Mouse (Mus musculus): ENCODE data around the gene Tmem138. TPM values are rescaled to one million over a fixed set of nuclear protein-coding genes. Genes with fewer than 3 reads are reported as not detected.
"Not testable (repeated sequence)": the region's sequence is repeated elsewhere in the genome, so short reads cannot be mapped to it uniquely, and the experiment has no call there.

Gene Tmem138
- total RNA-seq, 1 experiment from 2014 or later = 0.48 TPM

GRCm38 (mm10) chr19:10581984-10582383 lies 4.8 kb upstream of the Tmem138 start:
- no peak for ATAC-seq (replicated peaks; ENCODE audit: insufficient number of reproducible peaks, low FRiP score, low TSS enrichment, poor library complexity, severe bottlenecking)

- ATAC-seq (replicated peaks; ENCODE audit: insufficient number of reproducible peaks, low FRiP score, low TSS enrichment, poor library complexity, severe bottlenecking) = no peak
Measured at GRCm38 (mm10) chr19:10580761-10581160, 3.6 kb upstream of the Tmem138 start.

GRCm38 (mm10) chr19:10580102-10580501 lies 2.9 kb upstream of the Tmem138 start:
- ATAC-seq (replicated peaks; ENCODE audit: insufficient number of reproducible peaks, low FRiP score, low TSS enrichment, poor library complexity, severe bottlenecking) = no peak

GRCm38 (mm10) chr19:10569627-10570026 lies 7.5 kb downstream of the Tmem138 start:
- ATAC-seq (replicated peaks; ENCODE audit: insufficient number of reproducible peaks, low FRiP score, low TSS enrichment, poor library complexity, severe bottlenecking) = no peak

DNA sequence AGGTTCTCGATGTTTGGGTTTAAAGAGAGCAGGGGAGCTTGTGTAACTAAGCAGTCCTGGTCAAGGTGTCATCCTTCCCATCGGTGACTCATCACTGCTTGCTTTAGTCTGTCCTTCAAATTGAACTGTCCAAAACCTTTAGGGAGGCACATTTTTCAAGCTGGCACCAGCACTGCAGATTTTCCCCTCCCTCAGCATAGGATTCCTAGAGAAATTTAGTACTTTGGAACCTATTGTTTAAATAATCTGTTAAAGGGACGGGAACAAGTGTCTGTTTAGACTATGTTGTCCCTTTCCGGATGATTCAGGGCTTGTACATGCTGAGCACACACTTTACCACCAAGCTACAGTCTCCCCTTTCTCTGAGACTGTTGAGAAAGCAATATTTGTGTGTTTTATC lies 11.9 kb downstream of the Tmem138 start:
- ATAC-seq (replicated peaks; ENCODE audit: insufficient number of reproducible peaks, low FRiP score, low TSS enrichment, poor library complexity, severe bottlenecking) = no peak

DNA sequence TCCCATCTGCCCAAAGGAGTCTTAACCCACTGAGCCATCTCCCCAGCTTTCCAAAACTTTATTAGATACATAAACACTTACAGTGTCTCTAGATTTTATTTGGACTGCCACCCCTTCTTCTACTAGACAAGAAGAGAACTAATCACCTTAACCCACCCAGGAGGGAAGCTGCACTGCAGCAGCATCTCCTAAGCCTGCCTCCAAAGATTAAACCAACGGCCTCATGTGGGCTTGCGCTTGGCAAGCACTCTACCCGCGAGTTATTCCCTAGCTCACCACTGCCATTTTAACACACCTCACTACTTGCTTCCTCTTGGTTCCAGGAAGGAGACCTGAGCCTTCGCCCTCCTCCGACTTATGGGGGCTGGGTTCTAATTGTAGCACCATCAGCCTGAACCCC lies 12.9 kb downstream of the Tmem138 start:
- ATAC-seq (replicated peaks; ENCODE audit: insufficient number of reproducible peaks, low FRiP score, low TSS enrichment, poor library complexity, severe bottlenecking) = no peak

- ATAC-seq (replicated peaks; ENCODE audit: insufficient number of reproducible peaks, low FRiP score, low TSS enrichment, poor library complexity, severe bottlenecking) = no peak
Measured at GRCm38 (mm10) chr19:10562351-10562750, 14.8 kb downstream of the Tmem138 start.

DNA sequence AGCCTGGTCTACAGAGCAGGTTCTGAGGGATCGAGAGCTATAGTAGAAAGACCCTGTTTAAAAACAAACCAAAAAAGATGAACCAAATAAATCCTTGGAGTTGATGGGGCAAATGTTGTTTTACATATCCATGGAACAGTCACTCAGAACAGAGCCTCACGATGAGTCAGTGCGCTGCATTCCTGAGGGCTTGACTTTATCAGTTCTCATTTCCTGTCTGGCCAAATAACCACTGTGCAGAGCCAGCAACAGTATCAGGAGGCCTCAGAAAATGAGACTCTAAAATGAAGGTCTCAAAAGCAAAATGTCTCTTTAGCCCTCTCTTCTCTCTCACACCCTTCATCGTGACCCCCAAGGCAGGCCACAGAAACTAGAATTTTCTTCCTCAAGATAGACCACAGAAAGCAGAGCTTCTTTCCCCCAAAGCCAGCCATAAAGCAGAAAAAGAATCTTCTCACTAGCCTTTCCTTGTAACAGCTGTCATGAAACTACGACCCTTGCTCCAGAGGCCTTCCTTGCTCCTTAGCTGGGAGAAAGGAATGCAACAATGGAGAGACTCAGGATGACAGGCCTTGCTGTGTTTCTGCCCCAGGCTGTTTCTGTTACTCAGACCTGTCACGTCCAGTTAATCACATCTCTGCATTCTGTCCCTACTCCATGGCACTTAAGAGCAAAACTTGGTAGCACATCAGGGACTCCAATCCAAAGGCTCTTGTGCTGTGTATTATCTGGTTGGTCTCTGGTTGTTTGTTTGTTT lies 15.4 kb downstream of the Tmem138 start:
- ATAC-seq (replicated peaks; ENCODE audit: insufficient number of reproducible peaks, low FRiP score, low TSS enrichment, poor library complexity, severe bottlenecking) = no peak

- ATAC-seq (replicated peaks; ENCODE audit: insufficient number of reproducible peaks, low FRiP score, low TSS enrichment, poor library complexity, severe bottlenecking) = no peak
Measured at GRCm38 (mm10) chr19:10560108-10560507, 17.1 kb downstream of the Tmem138 start.

GRCm38 (mm10) chr19:10557837-10558375 lies 19.3 kb downstream of the Tmem138 start:
- ATAC-seq (replicated peaks; ENCODE audit: insufficient number of reproducible peaks, low FRiP score, low TSS enrichment, poor library complexity, severe bottlenecking) = not testable (repeated sequence)

- ATAC-seq (replicated peaks; ENCODE audit: insufficient number of reproducible peaks, low FRiP score, low TSS enrichment, poor library complexity, severe bottlenecking) = no peak
Measured at GRCm38 (mm10) chr19:10557430-10557829, 19.7 kb downstream of the Tmem138 start.

DNA sequence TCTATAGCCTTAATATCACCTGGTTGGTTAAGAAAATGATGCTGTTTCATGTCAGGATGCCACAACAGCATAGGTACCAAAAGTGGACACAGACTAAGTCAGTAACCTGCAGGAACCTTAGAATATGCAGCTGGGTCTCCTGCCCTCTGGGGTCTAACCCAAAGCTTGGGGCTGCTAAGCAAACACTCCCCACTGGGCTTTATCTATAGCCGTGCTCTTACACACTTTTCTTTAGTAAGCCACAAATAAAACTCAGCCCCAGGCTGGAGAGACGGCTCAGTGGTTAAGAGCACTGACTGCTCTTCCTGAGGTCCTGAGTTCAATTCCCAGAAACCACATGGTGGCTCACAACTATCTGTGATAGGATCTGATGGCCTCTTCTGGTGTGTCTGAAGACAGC lies 20.2 kb downstream of the Tmem138 start:
- ATAC-seq (replicated peaks; ENCODE audit: insufficient number of reproducible peaks, low FRiP score, low TSS enrichment, poor library complexity, severe bottlenecking) = no peak

DNA sequence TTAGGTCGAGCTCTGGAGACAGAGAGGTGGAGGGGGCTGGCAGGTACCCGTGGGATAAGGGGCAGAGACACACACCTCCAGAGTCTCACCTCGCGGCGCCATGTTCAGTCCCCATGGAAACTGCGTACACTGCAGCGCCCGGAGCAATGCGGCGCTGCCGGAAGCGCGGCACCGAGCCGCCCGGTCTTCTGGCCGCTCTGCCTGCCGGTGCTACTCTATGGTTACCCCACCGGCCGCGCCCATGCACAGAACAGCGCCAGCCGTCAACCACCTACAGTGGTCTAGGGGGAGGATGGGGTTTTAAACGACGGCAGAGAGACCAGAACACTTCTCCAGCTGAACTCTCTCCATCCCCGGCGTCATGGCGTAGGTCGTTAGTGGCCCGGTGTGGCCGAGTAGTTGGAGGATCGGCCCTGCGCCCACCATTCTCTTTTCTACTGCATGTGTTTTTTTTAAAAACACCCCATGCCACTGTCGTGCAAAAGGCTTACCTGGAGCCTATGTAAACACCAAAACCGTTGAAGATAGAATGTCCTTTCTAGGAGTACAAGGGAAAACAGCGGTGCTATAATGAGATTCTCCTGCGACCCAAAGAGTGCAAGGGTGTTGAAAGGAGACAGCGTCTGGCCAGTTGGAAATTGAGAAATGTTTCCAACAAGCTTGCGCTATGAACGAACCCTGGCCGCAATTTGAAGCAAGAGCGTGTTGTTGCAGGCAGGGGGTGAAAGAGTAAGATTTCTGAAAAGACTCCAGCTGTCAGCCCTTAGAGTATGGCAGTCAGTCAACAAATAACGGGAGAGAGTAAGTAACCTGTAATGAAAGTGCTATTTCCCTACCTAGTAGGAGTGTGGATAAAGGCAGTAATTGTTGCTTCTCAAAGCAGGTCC lies 21.3 kb downstream of the Tmem138 start, which contains the start of gene Tmem216:
Tmem216 (minus strand) TSS at position 615 of the 887 bp plus-strand sequence.
- ATAC-seq (replicated peaks; ENCODE audit: insufficient number of reproducible peaks, low FRiP score, low TSS enrichment, poor library complexity, severe bottlenecking) = peak; percentile 96

GRCm38 (mm10) chr19:10539454-10539853 lies 37.7 kb downstream of the Tmem138 start:
- ATAC-seq (replicated peaks; ENCODE audit: insufficient number of reproducible peaks, low FRiP score, low TSS enrichment, poor library complexity, severe bottlenecking) = no peak

DNA sequence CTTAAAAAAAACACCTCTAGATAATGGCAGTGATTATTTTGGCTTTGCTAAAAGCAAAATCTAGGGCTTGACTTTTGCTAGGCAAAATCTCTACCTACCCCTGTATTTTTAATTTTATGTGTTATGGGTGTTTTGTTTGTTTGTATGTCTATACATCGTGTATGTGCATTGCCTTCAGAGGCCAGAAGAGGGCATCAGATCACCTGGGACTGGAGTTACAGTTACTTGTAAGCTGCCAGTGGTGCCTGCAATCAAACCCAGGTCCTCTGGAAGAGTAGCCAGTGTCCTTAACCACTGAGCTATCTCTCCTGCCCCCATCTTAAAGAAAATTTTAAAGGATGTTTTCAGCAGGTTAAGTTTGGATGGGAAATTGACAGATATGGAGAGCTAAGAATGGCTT lies 47.1 kb downstream of the Tmem138 start:
- no peak for ATAC-seq (replicated peaks; ENCODE audit: insufficient number of reproducible peaks, low FRiP score, low TSS enrichment, poor library complexity, severe bottlenecking)

GRCm38 (mm10) chr19:10525910-10526309 lies 51.3 kb downstream of the Tmem138 start, which contains the start of gene Sdhaf2:
Gene Sdhaf2 (minus strand): TSS chr19:10526142.
- ATAC-seq (replicated peaks; ENCODE audit: insufficient number of reproducible peaks, low FRiP score, low TSS enrichment, poor library complexity, severe bottlenecking) = 0 out of 2 replicates have a peak, but pooled peaks have one; percentile 13

DNA sequence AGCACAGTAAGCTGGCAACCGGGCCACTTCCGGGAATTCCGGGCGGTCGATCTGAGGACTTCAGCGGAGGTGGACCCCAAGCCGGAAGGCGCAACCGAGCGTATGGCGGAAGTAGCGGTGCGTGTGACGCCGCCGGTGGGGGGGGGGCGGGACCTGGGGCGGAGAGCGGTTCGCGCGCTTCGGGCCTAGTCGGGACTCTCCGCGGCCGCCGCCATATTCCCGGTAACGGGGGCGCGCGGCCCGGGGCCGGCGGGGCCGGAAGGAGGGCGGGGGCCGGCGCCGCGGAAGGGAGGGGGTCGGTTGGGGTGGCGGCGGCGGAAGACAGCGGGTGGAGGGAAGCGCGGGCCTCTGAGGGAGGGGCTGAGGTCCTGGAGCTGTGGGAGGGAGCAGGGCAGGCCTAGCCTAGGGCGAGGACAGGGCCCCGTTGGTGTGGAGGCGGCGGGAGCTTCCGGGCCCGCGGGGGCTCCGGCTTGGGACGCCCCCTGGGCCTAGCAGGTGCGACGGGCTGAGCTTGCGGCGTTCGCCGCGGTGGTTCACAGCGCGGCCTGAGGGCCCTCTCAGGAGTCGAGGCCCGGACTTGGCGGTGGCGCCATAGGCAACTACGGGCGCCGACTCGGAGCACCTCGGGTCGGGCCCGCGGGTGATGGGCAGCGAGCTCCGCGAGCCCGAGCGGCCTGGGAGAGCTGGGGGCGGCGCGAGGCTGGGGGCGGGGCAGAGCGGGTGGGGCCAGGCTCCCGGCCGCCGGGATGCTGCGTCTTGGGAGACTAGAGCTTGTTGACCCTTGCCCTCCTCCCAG lies 51.9 kb downstream of the Tmem138 start, which contains the start of gene Cpsf7:
Cpsf7 (plus strand) TSS at position 161 of the 796 bp plus-strand sequence.
- ATAC-seq (replicated peaks; ENCODE audit: insufficient number of reproducible peaks, low FRiP score, low TSS enrichment, poor library complexity, severe bottlenecking) = peak; percentile 89

DNA sequence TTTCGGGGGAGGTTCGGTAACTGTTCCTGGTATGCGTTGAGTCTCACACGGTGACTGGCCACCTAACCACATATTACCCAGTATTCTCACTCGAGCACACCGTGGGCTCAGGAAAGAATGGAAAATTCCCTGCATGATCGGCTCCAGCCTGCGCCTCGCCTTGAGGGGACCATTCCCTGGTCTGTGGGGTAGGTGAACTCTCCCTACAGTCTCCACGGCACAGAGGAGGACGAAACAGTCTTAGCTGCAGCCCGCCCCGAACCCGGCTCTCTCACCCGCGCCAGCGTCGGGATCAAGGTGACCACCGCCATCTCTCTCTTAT lies 52.4 kb downstream of the Tmem138 start:
- ATAC-seq (replicated peaks; ENCODE audit: insufficient number of reproducible peaks, low FRiP score, low TSS enrichment, poor library complexity, severe bottlenecking) = no peak; the same call in 1 of the 2 replicates
